Comparison of ENCODE assay signal across 9 mouse cellular contexts in the genomic region with DNA sequence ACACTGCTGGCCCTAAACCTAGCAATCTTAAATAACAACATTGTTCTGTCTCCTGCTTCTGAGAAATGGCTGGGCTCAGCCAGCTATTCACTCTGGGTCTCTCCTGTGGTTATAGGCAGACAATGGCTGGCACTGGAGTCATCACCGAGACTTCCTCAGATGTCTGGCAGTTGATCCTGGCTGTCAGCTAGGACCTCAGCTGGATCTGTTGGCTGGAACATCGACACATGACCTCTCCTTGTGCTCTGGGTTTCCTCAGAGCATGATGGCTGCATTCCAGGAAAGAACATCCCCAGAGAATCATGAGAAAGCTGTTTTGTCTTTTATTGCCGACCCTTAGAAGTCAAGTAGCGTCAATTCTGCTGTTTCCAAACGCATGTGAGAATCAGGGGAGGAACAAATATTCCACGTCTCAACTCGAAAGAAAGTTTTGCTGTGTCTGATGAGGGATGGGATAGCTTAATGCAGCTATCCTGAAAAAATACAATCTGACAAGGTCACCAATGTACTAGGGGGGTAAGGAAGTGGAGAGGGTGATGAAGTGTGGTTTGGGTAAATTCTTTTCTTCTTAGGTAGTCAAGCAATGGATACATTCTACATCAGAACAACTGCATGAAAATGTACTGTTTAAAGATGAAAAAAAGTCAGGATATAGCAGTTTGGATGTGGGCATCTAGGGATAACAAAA.
DNase-seq lines count a peak whose midpoint lies in the region; ATAC-seq lines count a peak whose summit lies in the region.
"Had no signal": no experiment of that assay in that cellular context is flagged by ENCODE, and none has a peak within 500 bp of the region (broad histone marks: within the 10 kb centered on the region; RNA-seq: fewer than 3 reads in every experiment).

No protein-coding gene starts in this region.

- no peak overlapping the region for H3K27ac ChIP-seq in forebrain, embryonic 14.5 days (ENCODE audit: low read depth, low read length)
- no peak overlapping the region for H3K27ac ChIP-seq in forebrain, embryonic 16.5 days (ENCODE audit: low read length)
- peak overlapping the region; percentile 55 for H3K27ac ChIP-seq in embryonic facial prominence, embryonic 15.5 days (replicated peaks)
- no peak overlapping the region for H3K27ac ChIP-seq in hindbrain, embryonic 16.5 days (ENCODE audit: low read depth, low read length)

- H3K9me3 ChIP-seq in forebrain, embryonic 14.5 days (replicated peaks; ENCODE audit: control insufficient read depth, low read length): no peaks in the 10 kb centered on the region
- no peaks in the 10 kb centered on the region for H3K9me3 ChIP-seq in forebrain, embryonic 16.5 days (ENCODE audit: control insufficient read depth, low read length)
- H3K9me3 ChIP-seq in embryonic facial prominence, embryonic 15.5 days (replicated peaks): no peaks in the 10 kb centered on the region
- H3K9me3 ChIP-seq in hindbrain, embryonic 16.5 days (ENCODE audit: control insufficient read depth, low read length): no peaks in the 10 kb centered on the region

- no peak for ATAC-seq in forebrain, embryonic 14.5 days
- ATAC-seq in forebrain, embryonic 16.5 days: no peak
- peak; percentile 39 for ATAC-seq in embryonic facial prominence, embryonic 15.5 days (ENCODE audit: insufficient number of reproducible peaks, low FRiP score, low TSS enrichment, low read depth)
- ATAC-seq in hindbrain, embryonic 16.5 days: peak; percentile 91
- ATAC-seq in inflammation-experienced regulatory T-cells, adult 6 months: no peak

- no peaks in the 10 kb centered on the region for H3K4me1 ChIP-seq in forebrain, embryonic 14.5 days (ENCODE audit: control insufficient read depth, insufficient read depth, low read length)
- no peaks in the 10 kb centered on the region for H3K4me1 ChIP-seq in forebrain, embryonic 16.5 days (replicated peaks; ENCODE audit: control insufficient read depth, insufficient read depth, low read length)
- 0 out of 2 replicates have a peak, but pooled peaks cover 3% of the 10 kb centered on the region for H3K4me1 ChIP-seq in embryonic facial prominence, embryonic 15.5 days
- H3K4me1 ChIP-seq in hindbrain, embryonic 16.5 days (ENCODE audit: control insufficient read depth, insufficient read depth, low read depth, low read length): peaks cover 3% of the 10 kb centered on the region

- H3K36me3 ChIP-seq in forebrain, embryonic 14.5 days (ENCODE audit: control insufficient read depth, insufficient read depth, low read length): no peaks in the 10 kb centered on the region
- H3K36me3 ChIP-seq in forebrain, embryonic 16.5 days (ENCODE audit: control insufficient read depth, insufficient read depth): no peaks in the 10 kb centered on the region
- no peaks in the 10 kb centered on the region for H3K36me3 ChIP-seq in embryonic facial prominence, embryonic 15.5 days
- no peaks in the 10 kb centered on the region for H3K36me3 ChIP-seq in hindbrain, embryonic 16.5 days (ENCODE audit: control insufficient read depth, insufficient read depth, low read length)

- H3K27me3 ChIP-seq in forebrain, embryonic 14.5 days (replicated peaks; ENCODE audit: control insufficient read depth, insufficient read depth, low read length): no peaks in the 10 kb centered on the region
- H3K27me3 ChIP-seq in forebrain, embryonic 16.5 days (replicated peaks; ENCODE audit: control insufficient read depth, insufficient read depth, low read length): no peaks in the 10 kb centered on the region
- H3K27me3 ChIP-seq in embryonic facial prominence, embryonic 15.5 days: no peaks in the 10 kb centered on the region
- no peaks in the 10 kb centered on the region for H3K27me3 ChIP-seq in hindbrain, embryonic 16.5 days (replicated peaks; ENCODE audit: control insufficient read depth, insufficient read depth, low read length)
- H3K27me3 ChIP-seq: CH12.LX had no signal

- WGBS in forebrain, embryonic 14.5 days: 65% methylated on average over 7 of the region's 7 CpGs
- WGBS in forebrain, embryonic 16.5 days: 60% methylated on average over 7 of the region's 7 CpGs
- WGBS in embryonic facial prominence, embryonic 15.5 days: 25% methylated on average over 7 of the region's 7 CpGs
- 29% methylated on average over 7 of the region's 7 CpGs for WGBS in hindbrain, embryonic 16.5 days

- no peak overlapping the region for H3K9ac ChIP-seq in forebrain, embryonic 14.5 days (ENCODE audit: low read length)
- no peak overlapping the region for H3K9ac ChIP-seq in forebrain, embryonic 16.5 days (replicated peaks; ENCODE audit: low read depth, low read length)
- no peak overlapping the region for H3K9ac ChIP-seq in embryonic facial prominence, embryonic 15.5 days
- H3K9ac ChIP-seq in hindbrain, embryonic 16.5 days (ENCODE audit: low read depth, low read length): no peak overlapping the region

- peak; percentile 33 for DNase-seq in forebrain, embryonic 14.5 days (ENCODE audit: low spot score)
- DNase-seq in 3134 (ENCODE audit: extremely low read depth, insufficient read length, low spot score): peak; percentile 15
- peak; percentile 74 for DNase-seq in lung, postnatal 25 days (ENCODE audit: low spot score)
- no peak for DNase-seq in c-Kit-positive CD71-positive TER-119-positive erythroid progenitor cells, embryonic 14.5 days (ENCODE audit: low spot score)

- no peak overlapping the region for H3K4me3 ChIP-seq in forebrain, embryonic 14.5 days (ENCODE audit: low read depth, low read length)
- no peak overlapping the region for H3K4me3 ChIP-seq in forebrain, embryonic 16.5 days (replicated peaks; ENCODE audit: low read length)
- no peak overlapping the region for H3K4me3 ChIP-seq in embryonic facial prominence, embryonic 15.5 days (replicated peaks)
- H3K4me3 ChIP-seq in hindbrain, embryonic 16.5 days (ENCODE audit: low read length): no peak overlapping the region

- H3K4me2 ChIP-seq in forebrain, embryonic 14.5 days (ENCODE audit: low read length): no peak overlapping the region
- no peak overlapping the region for H3K4me2 ChIP-seq in forebrain, embryonic 16.5 days (ENCODE audit: low read length)
- H3K4me2 ChIP-seq in embryonic facial prominence, embryonic 15.5 days (replicated peaks): no peak overlapping the region
- no peak overlapping the region for H3K4me2 ChIP-seq in hindbrain, embryonic 16.5 days (ENCODE audit: low read length)

Comparison
In these comparisons a context has a peak if more than half of its experiments do, and no peak if none do; other contexts are left out.
1. ATAC-seq: peak in embryonic facial prominence, embryonic 15.5 days (single experiment) and hindbrain, embryonic 16.5 days (single experiment); none in forebrain, embryonic 14.5 days (single experiment), forebrain, embryonic 16.5 days (single experiment) and inflammation-experienced regulatory T-cells, adult 6 months (single experiment).